Mouse (Mus musculus): ENCODE results near the gene Poc1b. TPM values are rescaled to one million over a fixed set of nuclear protein-coding genes. Genes with fewer than 3 reads are reported as not detected.

The Poc1b gene
- total RNA-seq, 2 experiments from 2014 or later: 13.4 to 42.6 TPM

- no peak for ATAC-seq (replicated peaks; ENCODE audit: poor library complexity, severe bottlenecking)
Observed at GRCm38 (mm10) chr10:99188175-99188574, 81.3 kb downstream of the Poc1b start.

- ATAC-seq (replicated peaks; ENCODE audit: poor library complexity, severe bottlenecking): 0 out of 2 replicates have a peak, but pooled peaks have one; percentile 33
Observed at GRCm38 (mm10) chr10:99188656-99189603, 82.1 kb downstream of the Poc1b start.

GRCm38 (mm10) chr10:99190798-99191197 lies 84.0 kb downstream of the Poc1b start:
- ATAC-seq (replicated peaks; ENCODE audit: poor library complexity, severe bottlenecking): peak; percentile 77

- peak; percentile 38 for ATAC-seq (replicated peaks; ENCODE audit: poor library complexity, severe bottlenecking)
Observed at GRCm38 (mm10) chr10:99194451-99195055, 87.7 kb downstream of the Poc1b start.

GRCm38 (mm10) chr10:99196556-99196955 lies 89.7 kb downstream of the Poc1b start:
- ATAC-seq (replicated peaks; ENCODE audit: poor library complexity, severe bottlenecking): no peak

- no peak for ATAC-seq (replicated peaks; ENCODE audit: poor library complexity, severe bottlenecking)
Observed at GRCm38 (mm10) chr10:99197125-99197524, 90.3 kb downstream of the Poc1b start.

- peak; percentile 83 for ATAC-seq (replicated peaks; ENCODE audit: poor library complexity, severe bottlenecking)
Observed at GRCm38 (mm10) chr10:99197607-99198305, 90.9 kb downstream of the Poc1b start.

GRCm38 (mm10) chr10:99198946-99199345 lies 92.1 kb downstream of the Poc1b start:
- ATAC-seq (replicated peaks; ENCODE audit: poor library complexity, severe bottlenecking): no peak

GRCm38 (mm10) chr10:99200944-99201343 lies 94.1 kb downstream of the Poc1b start:
- ATAC-seq (replicated peaks; ENCODE audit: poor library complexity, severe bottlenecking): no peak

GRCm38 (mm10) chr10:99201786-99202185 lies 95.0 kb downstream of the Poc1b start:
- ATAC-seq (replicated peaks; ENCODE audit: poor library complexity, severe bottlenecking): no peak

GRCm38 (mm10) chr10:99202363-99202762 lies 95.5 kb downstream of the Poc1b start:
- no peak for ATAC-seq (replicated peaks; ENCODE audit: poor library complexity, severe bottlenecking)

- peak; percentile 34 for ATAC-seq (replicated peaks; ENCODE audit: poor library complexity, severe bottlenecking)
Observed at GRCm38 (mm10) chr10:99203163-99203562, 96.3 kb downstream of the Poc1b start.

GRCm38 (mm10) chr10:99203577-99204487 lies 97.0 kb downstream of the Poc1b start:
- ATAC-seq (replicated peaks; ENCODE audit: poor library complexity, severe bottlenecking): peak; percentile 49

- peak; percentile 91 for ATAC-seq (replicated peaks; ENCODE audit: poor library complexity, severe bottlenecking)
Observed at GRCm38 (mm10) chr10:99204553-99204952, 97.7 kb downstream of the Poc1b start.

GRCm38 (mm10) chr10:99207121-99207520 lies 100.3 kb downstream of the Poc1b start:
- ATAC-seq (replicated peaks; ENCODE audit: poor library complexity, severe bottlenecking): no peak

GRCm38 (mm10) chr10:99209146-99209800 lies 102.4 kb downstream of the Poc1b start:
- ATAC-seq (replicated peaks; ENCODE audit: poor library complexity, severe bottlenecking): no peak

- peak; percentile 21; the same call in 1 of the 2 replicates for ATAC-seq (replicated peaks; ENCODE audit: poor library complexity, severe bottlenecking)
Observed at GRCm38 (mm10) chr10:99211021-99211420, 104.2 kb downstream of the Poc1b start.

- peak; percentile 93 for ATAC-seq (replicated peaks; ENCODE audit: poor library complexity, severe bottlenecking)
Observed at GRCm38 (mm10) chr10:99211503-99212265, 104.8 kb downstream of the Poc1b start.
